Mouse (Mus musculus) small intestine, adult 2 months (tissue): ENCODE data around the gene Upf1.

Source experiments
- CTCF ChIP-seq: fragments of 200-500 bp; IDR thresholded peaks from 2 replicates; pipeline ENCODE4 v1.5.1; 2012; ENCODE audit warnings: low read depth, mild to moderate bottlenecking, control low read depth, inconsistent platforms, low read length, moderate library complexity, mixed read lengths; ENCODE audit not compliant: insufficient replicate concordance, insufficient read length; ENCODE audit errors: extremely low read depth
- POLR2A ChIP-seq: fragments of 200-500 bp; IDR thresholded peaks from 2 replicates; pipeline ENCODE4 v1.6.1; 2012; ENCODE audit warnings: low read depth, mild to moderate bottlenecking, control low read depth, inconsistent platforms, low read length, moderate library complexity

DNA sequence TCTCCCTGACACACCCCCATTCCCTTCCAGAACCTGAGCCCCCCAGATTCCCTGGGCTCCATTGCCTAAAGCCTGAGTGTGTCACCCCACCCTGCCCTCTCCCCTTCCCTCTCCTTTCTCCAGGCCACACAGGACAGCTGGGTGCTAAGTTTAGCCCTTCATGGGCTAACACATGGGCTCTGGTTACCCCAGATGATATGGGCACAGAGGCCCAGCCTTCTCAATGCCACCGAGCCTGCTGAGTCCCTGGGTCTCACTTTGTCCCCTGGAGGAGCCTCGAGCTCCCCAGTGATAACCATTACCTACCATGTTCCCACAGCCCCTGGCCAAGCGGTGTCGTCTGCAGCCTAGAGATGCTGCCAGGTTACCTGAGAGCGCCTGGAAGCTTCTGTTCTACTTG is 35.2 kb downstream of the Upf1 start:
- TF ChIP-seq POLR2A, result no peak
- no peak for TF ChIP-seq CTCF
